Mouse (Mus musculus) small intestine, adult 2 months (tissue): ENCODE measurements around the gene Qsox2.

Experiments used
- CTCF ChIP-seq: fragments of 200-500 bp; IDR thresholded peaks from 2 replicates; pipeline ENCODE4 v1.5.1; 2012; ENCODE audit warnings: low read depth, mild to moderate bottlenecking, control low read depth, inconsistent platforms, low read length, moderate library complexity, mixed read lengths; ENCODE audit not compliant: insufficient replicate concordance, insufficient read length; ENCODE audit errors: extremely low read depth
- POLR2A ChIP-seq: fragments of 200-500 bp; IDR thresholded peaks from 2 replicates; pipeline ENCODE4 v1.6.1; 2012; ENCODE audit warnings: low read depth, mild to moderate bottlenecking, control low read depth, inconsistent platforms, low read length, moderate library complexity

DNA sequence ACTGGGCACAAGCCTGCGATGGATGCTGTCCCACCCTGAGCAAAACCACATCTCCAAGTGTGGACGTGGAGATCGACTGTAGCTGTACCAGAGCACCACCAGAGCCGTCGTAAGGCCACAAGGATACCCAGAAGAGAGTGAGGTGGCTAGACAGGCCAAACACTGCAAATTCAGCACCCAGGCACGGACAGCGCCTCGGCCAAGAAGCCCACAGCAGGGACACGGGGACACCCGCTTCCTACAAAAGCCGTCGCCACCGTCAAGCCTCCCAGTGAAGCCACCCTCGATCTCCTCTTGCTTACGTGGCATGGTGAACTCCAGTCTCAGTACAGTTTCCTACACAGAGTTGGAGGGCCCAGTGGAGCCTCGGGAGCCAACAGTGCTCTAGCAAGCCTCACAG is 32.2 kb downstream of the Qsox2 start:
- TF ChIP-seq POLR2A (no peak), CTCF (no peak)
